Mouse (Mus musculus): ENCODE data around the gene Mov10l1.

Gene Mov10l1

GRCm38 (mm10) chr15:89016722-89017121 is 34.0 kb downstream of the Mov10l1 start:
- no peak for DNase-seq

GRCm38 (mm10) chr15:89020085-89020484 is 37.4 kb downstream of the Mov10l1 start:
- no peak for DNase-seq

- DNase-seq = no peak
Measured at GRCm38 (mm10) chr15:89020492-89020891, 37.8 kb downstream of the Mov10l1 start.

GRCm38 (mm10) chr15:89044381-89044780 is 61.7 kb downstream of the Mov10l1 start:
- no peak for DNase-seq

GRCm38 (mm10) chr15:89046356-89046755 is 63.6 kb downstream of the Mov10l1 start:
- no peak for DNase-seq

GRCm38 (mm10) chr15:89054666-89055065 is 72.0 kb downstream of the Mov10l1 start:
- no peak for DNase-seq

- DNase-seq = no peak
Measured at GRCm38 (mm10) chr15:89058736-89059135, 76.0 kb downstream of the Mov10l1 start.

GRCm38 (mm10) chr15:89059161-89059931 is 76.6 kb downstream of the Mov10l1 start, which contains the start of gene Panx2:
Gene Panx2, plus strand, starts transcription at chr15:89059734.
- no peak for DNase-seq

- no peak for DNase-seq
Measured at GRCm38 (mm10) chr15:89060032-89060681, 77.4 kb downstream of the Mov10l1 start.

- DNase-seq = no peak
Measured at GRCm38 (mm10) chr15:89060811-89061460, 78.2 kb downstream of the Mov10l1 start.

- DNase-seq = no peak
Measured at GRCm38 (mm10) chr15:89061761-89062517, 79.2 kb downstream of the Mov10l1 start.

GRCm38 (mm10) chr15:89062518-89062910 is 79.8 kb downstream of the Mov10l1 start:
- DNase-seq = no peak

- no peak for DNase-seq
Measured at GRCm38 (mm10) chr15:89063001-89063400, 80.3 kb downstream of the Mov10l1 start.

GRCm38 (mm10) chr15:89063536-89063935 is 80.8 kb downstream of the Mov10l1 start:
- no peak for DNase-seq

- DNase-seq = no peak
Measured at GRCm38 (mm10) chr15:89064891-89065290, 82.2 kb downstream of the Mov10l1 start.

GRCm38 (mm10) chr15:89067609-89068008 is 84.9 kb downstream of the Mov10l1 start:
- DNase-seq = no peak

GRCm38 (mm10) chr15:89068226-89068625 is 85.5 kb downstream of the Mov10l1 start:
- DNase-seq = no peak

- DNase-seq = no peak
Measured at GRCm38 (mm10) chr15:89069336-89069840, 86.7 kb downstream of the Mov10l1 start.

- no peak for DNase-seq
Measured at GRCm38 (mm10) chr15:89070606-89071005, 87.9 kb downstream of the Mov10l1 start.

GRCm38 (mm10) chr15:89073993-89074603 is 91.4 kb downstream of the Mov10l1 start:
- DNase-seq = no peak

- no peak for DNase-seq
Measured at GRCm38 (mm10) chr15:89074613-89075477, 92.1 kb downstream of the Mov10l1 start, which contains the start of gene Trabd. Gene Trabd, plus strand, starts transcription at chr15:89075124.
